Mouse (Mus musculus): Measurements from ENCODE around the gene Xrcc1.
"Not testable (repeated sequence)": the region's sequence is repeated elsewhere in the genome, so short reads cannot be mapped to it uniquely, and the experiment has no call there.

The Xrcc1 gene

DNA sequence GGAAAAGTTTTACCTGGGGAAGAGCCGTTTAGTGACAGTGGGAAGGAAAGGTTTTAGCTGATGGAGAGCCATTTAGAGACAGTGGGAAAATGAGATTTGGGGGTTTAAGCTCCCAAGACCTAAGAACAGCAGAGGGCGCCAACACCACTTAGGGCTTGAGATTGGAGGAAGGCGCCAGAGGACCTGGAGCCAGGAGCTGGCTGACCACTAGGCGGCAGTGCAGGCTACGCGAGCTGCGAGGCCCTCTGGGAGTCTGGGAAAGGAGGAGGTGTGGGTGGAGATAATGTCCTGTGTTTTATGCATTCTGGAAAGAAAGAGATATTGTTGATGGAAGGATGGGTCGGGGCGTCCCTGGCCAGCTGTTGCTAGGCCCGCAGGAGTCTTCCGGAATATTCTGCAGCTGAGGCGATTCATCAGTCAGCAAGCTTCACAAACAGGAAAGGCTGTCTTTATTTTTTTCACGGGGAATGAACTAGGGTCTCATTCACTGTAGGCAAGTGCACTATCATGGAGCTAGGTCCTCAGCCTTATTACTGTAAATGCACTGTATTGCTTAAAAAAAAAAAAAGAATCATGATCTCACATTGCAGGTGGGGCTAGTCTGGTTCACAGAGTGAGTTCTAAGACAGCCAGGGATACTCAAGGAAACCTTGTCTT is 55.0 kb downstream of the Xrcc1 start:
- in situ Hi-C loops (cut with MboI, MseI) = no loop called here

GRCm38 (mm10) chr7:24605561-24605960 is 59.5 kb downstream of the Xrcc1 start:
- in situ Hi-C loops (cut with MboI, MseI) = loop anchor here (5.0 kb wide), 1 partner anchor 52 kb away; no protein-coding TSS in a partner anchor

- in situ Hi-C loops (cut with MboI, MseI) = loop anchor here (5.0 kb wide), 1 partner anchor 51 kb away; no protein-coding TSS in a partner anchor
Measured at GRCm38 (mm10) chr7:24606046-24606445, 60.0 kb downstream of the Xrcc1 start.

- in situ Hi-C loops (cut with MboI, MseI) = loop anchor here (5.0 kb wide), 1 partner anchor 49 kb away; no protein-coding TSS in a partner anchor
Measured at GRCm38 (mm10) chr7:24608017-24608416, 61.9 kb downstream of the Xrcc1 start.

- in situ Hi-C loops (cut with MboI, MseI) = loop anchor here (5.0 kb wide), 1 partner anchor 49 kb away; no protein-coding TSS in a partner anchor
Measured at GRCm38 (mm10) chr7:24608561-24608960, 62.5 kb downstream of the Xrcc1 start.

- in situ Hi-C loops (cut with MboI, MseI) = no loop called here
Measured at GRCm38 (mm10) chr7:24610144-24610878, 64.2 kb downstream of the Xrcc1 start, which contains the start of gene Phldb3. Gene Phldb3, plus strand, starts transcription at chr7:24610763.

DNA sequence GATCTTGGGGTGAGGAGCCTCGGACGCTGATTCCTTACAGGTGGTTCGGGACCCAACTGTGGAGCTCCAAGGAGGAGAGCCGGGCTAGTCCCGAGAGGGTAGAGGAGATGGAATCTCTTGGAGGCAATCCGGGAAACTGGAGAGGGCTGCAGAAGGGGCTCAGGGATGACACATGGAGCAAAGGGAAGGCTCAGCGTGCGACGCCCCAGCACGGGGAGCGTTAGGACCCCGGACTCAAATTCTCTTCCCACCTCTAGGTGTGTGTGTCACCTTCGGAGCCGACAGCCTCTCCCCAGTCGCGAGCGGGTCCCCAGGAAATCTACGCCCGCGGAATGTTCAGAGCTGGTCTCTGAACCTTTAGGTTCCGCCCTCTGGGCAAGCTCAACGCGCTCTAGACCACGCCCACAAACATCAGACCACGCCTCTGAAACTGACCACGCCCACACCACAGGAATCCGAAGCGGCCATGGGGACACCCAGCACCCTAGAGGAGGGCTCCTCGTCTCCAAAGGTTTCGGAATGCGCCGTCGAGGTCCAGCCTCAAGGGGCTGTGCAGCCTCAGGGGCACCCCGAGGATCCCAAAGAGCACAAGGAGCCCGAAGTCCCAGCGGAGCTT is 64.9 kb downstream of the Xrcc1 start:
- in situ Hi-C loops (cut with MboI, MseI) = no loop called here

DNA sequence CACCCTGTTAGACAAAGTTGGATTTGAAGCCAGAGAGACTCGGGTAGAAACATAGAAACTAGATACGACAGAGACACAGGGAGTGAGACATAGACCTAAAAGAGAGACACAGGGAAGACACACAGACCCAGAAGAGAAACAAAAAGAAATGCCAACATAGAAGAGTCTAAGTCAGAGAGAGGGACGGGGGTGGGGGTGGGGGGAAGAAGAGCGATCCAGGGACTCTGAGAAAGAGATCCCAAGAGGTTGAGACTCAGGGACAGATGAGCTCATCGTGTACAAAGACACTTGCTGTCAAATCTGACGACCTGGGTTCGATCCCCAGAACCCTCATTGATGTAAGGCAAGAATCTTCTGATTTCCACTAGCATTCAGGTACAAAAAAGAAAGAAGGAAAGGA is 65.6 kb downstream of the Xrcc1 start:
- in situ Hi-C loops (cut with MboI, MseI) = no loop called here

DNA sequence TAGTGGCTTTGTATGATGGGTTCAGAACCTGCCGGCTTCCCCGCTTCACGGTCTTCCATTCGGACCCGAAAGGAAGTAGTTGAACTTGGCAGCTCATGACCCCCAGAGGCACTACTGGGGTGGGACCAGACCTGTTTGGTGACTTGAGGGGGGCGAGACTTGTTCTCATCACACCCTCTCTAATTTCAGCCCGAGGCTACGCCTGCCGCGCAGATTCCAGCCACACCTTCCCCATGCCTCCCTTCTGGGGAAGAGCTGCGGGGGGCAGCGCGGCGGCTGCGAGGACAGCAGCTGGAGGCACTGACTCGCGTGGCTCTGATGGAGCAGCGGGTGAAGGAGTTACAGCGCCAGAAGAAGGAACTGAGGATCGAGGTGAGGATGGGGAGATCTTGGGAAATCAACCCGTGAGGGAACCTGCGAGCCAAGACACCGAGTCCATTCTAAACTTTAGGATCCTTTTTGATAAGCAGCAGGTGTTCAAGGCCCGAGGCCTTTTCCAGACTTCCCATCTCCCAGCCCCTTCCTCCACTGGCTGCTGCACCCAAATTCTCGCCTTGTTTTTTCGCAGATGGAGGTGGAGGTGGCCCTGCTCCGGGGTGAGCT is 66.3 kb downstream of the Xrcc1 start:
- in situ Hi-C loops (cut with MboI, MseI) = no loop called here

DNA sequence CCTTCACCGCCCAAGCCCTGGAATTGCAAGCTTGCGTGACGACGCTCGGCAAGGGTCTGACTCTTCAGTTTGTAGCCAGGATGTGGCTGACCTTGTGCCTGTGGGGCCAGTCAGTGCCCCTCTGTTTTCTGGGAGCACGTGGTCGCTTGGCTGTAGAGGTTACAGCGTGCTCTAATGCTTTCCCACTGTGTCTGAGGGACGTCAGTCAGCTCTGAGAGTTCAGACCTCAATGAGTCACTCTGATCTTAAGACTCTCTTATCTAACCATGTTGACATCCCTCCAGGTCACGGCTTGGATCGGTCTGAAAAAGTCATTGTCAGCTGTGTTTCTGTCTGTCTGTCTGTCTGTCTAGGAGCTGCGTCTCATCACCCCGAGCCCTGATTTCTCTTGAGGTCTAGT is 68.7 kb downstream of the Xrcc1 start:
- in situ Hi-C loops (cut with MboI, MseI) = no loop called here

GRCm38 (mm10) chr7:24617763-24618162 is 71.7 kb downstream of the Xrcc1 start:
- in situ Hi-C loops (cut with MboI, MseI) = no loop called here

GRCm38 (mm10) chr7:24618374-24618773 is 72.3 kb downstream of the Xrcc1 start:
- in situ Hi-C loops (cut with MboI, MseI) = not testable (repeated sequence)

DNA sequence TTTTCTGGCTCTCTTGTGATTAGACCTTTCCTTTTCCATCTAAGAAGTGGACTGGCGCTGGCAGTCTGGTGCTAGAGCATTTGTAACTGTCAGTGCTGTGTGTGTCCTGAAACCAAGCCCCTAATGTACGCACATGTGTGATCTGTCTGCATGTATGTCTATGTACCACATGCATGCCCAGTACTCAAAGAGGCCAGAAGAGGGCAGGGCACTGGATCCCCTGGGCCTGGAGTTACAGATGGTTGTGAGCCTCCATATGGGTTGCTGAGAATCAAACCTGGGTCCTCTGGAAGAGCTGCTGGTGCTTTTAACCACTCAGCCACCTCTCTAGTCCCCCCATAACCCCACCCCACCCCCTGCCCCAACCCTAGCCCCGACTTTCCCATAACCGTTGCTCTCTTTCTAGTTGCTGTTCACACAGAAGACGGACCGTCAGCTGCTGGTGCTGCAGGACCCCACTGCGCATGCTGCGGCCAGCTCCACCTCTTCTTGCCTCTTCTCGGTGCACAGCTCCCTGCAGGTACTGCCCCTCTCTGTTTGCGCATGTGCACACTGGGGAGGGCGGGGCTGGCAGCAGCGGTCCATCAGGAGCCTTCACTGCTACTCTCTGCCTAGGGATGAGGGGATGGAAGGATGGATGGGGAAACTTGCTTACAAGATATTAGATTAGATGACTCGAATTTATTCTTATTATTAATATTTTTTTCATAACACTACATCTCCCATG is 73.7 kb downstream of the Xrcc1 start:
- in situ Hi-C loops (cut with MboI, MseI) = no loop called here

- in situ Hi-C loops (cut with MboI, MseI) = no loop called here
Measured at GRCm38 (mm10) chr7:24621193-24621592, 75.1 kb downstream of the Xrcc1 start.

GRCm38 (mm10) chr7:24622967-24623366 is 76.9 kb downstream of the Xrcc1 start:
- in situ Hi-C loops (cut with MboI, MseI) = no loop called here
